Mouse (Mus musculus) kidney, adult 18-20 months (tissue): Measurements from ENCODE around the gene Manbal.

Experiments
- DNase-seq: peaks from one replicate; pipeline ENCODE4 v3.0.0; 2021

Manbal gene

GRCm38 (mm10) chr2:157418609-157419071 lies 51.2 kb downstream of the Manbal start:
- DNase-seq = no peak

GRCm38 (mm10) chr2:157419506-157419905 lies 52.1 kb downstream of the Manbal start:
- DNase-seq = no peak

GRCm38 (mm10) chr2:157420404-157420803 lies 53.0 kb downstream of the Manbal start:
- DNase-seq = no peak

- no peak for DNase-seq
These were observed 54.8 kb downstream of the Manbal start for GRCm38 (mm10) chr2:157422062-157422655.

- DNase-seq = peak; percentile 87
These were observed 55.7 kb downstream of the Manbal start for GRCm38 (mm10) chr2:157422854-157423705.

- peak; percentile 40 for DNase-seq
These were observed 56.3 kb downstream of the Manbal start for GRCm38 (mm10) chr2:157423706-157424125.

GRCm38 (mm10) chr2:157424126-157424903 lies 56.9 kb downstream of the Manbal start:
- peak; percentile 57 for DNase-seq

GRCm38 (mm10) chr2:157424904-157425642 lies 57.7 kb downstream of the Manbal start:
- peak; percentile 32 for DNase-seq

- no peak for DNase-seq
These were observed 58.2 kb downstream of the Manbal start for GRCm38 (mm10) chr2:157425643-157425988.

GRCm38 (mm10) chr2:157426171-157426570 lies 58.8 kb downstream of the Manbal start:
- DNase-seq = peak; percentile 43

GRCm38 (mm10) chr2:157427164-157427563 lies 59.8 kb downstream of the Manbal start:
- DNase-seq = no peak

- no peak for DNase-seq
These were observed 61.2 kb downstream of the Manbal start for GRCm38 (mm10) chr2:157428351-157429139.

- DNase-seq = no peak
These were observed 62.3 kb downstream of the Manbal start for GRCm38 (mm10) chr2:157429735-157430134.

GRCm38 (mm10) chr2:157430667-157431429 lies 63.5 kb downstream of the Manbal start:
- peak; percentile 17 for DNase-seq

- no peak for DNase-seq
These were observed 64.5 kb downstream of the Manbal start for GRCm38 (mm10) chr2:157431912-157432311.

- peak; percentile 31 for DNase-seq
These were observed 65.1 kb downstream of the Manbal start for GRCm38 (mm10) chr2:157432476-157432875.

- peak; percentile 47 for DNase-seq
These were observed 66.6 kb downstream of the Manbal start for GRCm38 (mm10) chr2:157434041-157434440.

- DNase-seq = peak; percentile 20
These were observed 67.1 kb downstream of the Manbal start for GRCm38 (mm10) chr2:157434497-157434896.

- no peak for DNase-seq
These were observed 69.1 kb downstream of the Manbal start for GRCm38 (mm10) chr2:157436496-157436895.

GRCm38 (mm10) chr2:157437123-157437522 lies 69.7 kb downstream of the Manbal start:
- DNase-seq = no peak

- no peak for DNase-seq
These were observed 74.0 kb downstream of the Manbal start for GRCm38 (mm10) chr2:157441363-157441762.
